Mouse (Mus musculus) layer of hippocampus, adult 2 months (tissue): Measurements from ENCODE around the gene Ccn2. TPM values are rescaled to one million over a fixed set of nuclear protein-coding genes. Genes with fewer than 3 reads are reported as not detected.
A peak's percentile ranks its signal among the peaks of the same experiment; 100 is the strongest.

Experiments used
- DNase-seq, 2 experiments: peaks; one replicate each; pipeline ENCODE4 v3.0.0; 2022; ENCODE audit warnings: low spot score in 2 of 2
- H3K27ac ChIP-seq: fragments of 200-600 bp; 2 replicates; pipeline ENCODE4 v1.8.1; 2022
- H3K4me3 ChIP-seq: fragments of 200-600 bp; 2 replicates; pipeline ENCODE4 v1.8.1; 2022; ENCODE audit warnings: mild to moderate bottlenecking
- CTCF ChIP-seq: fragments of 200-600 bp; conservative IDR thresholded peaks from 2 replicates; pipeline ENCODE4 v1.8.1; 2022; ENCODE audit warnings: antibody characterized with exemption, mild to moderate bottlenecking, moderate library complexity
- long read RNA-seq, 2 experiments: library from polyadenylated mRNA; stranded (forward); transcript quantifications; one replicate each; pipeline ENCODE4 v2.0.0; 2021; ENCODE audit warnings: borderline mapping rate in 2 of 2
- total RNA-seq, 2 experiments: library from RNA; stranded (reverse); gene quantifications; 2 replicates each; pipeline ENCODE4 v1.2.3; 2021

Gene Ccn2
- 1 to 10 TPM; 8.5 to 9.7 TPM for total RNA-seq
- long read RNA-seq, experiment 1, partial matches to known transcripts, result 0 of 4 reads
- long read RNA-seq, experiment 1, other reads (novel, unspliced or antisense), result 3 of 4 reads
- long read RNA-seq, experiment 2, partial matches to known transcripts, result 0 of 3 reads
- long read RNA-seq, experiment 2, other reads (novel, unspliced or antisense), result 0 of 3 reads

DNA sequence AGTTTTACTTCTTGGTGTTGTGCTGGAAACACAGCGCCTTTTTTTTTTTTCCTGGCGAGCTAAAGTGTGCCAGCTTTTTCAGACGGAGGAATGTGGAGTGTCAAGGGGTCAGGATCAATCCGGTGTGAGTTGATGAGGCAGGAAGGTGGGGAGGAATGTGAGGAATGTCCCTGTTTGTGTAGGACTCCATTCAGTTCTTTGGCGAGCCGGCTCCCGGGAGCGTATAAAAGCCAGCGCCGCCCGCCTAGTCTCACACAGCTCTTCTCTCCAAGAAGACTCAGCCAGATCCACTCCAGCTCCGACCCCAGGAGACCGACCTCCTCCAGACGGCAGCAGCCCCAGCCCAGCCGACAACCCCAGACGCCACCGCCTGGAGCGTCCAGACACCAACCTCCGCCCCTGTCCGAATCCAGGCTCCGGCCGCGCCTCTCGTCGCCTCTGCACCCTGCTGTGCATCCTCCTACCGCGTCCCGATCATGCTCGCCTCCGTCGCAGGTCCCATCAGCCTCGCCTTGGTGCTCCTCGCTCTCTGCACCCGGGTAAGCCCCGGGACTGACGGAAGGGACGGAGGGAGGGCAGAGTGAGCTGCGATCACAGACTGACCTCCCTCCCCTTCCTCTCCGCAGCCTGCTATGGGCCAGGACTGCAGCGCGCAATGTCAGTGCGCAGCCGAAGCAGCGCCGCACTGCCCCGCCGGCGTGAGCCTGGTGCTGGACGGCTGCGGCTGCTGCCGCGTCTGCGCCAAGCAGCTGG lies at the start of gene Ccn2:
Gene Ccn2 (plus strand): TSS at position 193 of the 753 bp plus-strand sequence.
- Histone ChIP-seq H3K4me3 (peak within 1 kb of the TSS; percentile 62), H3K27ac (peak within 1 kb of the TSS; percentile 55; the same call in 1 of the 2 replicates)
- 0 out of 2 replicates have a peak, but pooled peaks have one; percentile 5 for TF ChIP-seq CTCF
- DNase-seq, result peak in 1 of 2 experiments; percentile 14

DNA sequence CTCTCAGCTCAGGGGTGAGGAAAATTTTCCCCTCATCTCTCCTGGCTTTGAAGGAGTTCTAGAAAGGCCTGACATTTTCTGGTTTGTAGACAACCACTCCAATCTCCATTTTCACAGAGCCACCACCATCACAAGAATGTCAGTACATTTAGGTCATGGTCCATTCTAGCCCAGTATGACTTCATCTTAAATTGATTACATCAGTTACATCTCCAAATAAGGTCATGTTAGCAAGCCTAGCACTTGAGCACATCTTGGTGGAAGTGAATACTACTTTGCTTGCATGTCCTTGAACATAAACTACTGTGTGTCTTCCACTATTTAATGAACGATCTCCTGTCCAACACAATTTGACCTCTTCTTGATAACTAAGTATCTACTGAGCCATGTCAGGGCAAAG lies 42.4 kb upstream of the Ccn2 start:
- DNase-seq, result no peak
- H3K4me3 ChIP-seq, result no peak overlapping the region
- H3K27ac ChIP-seq, result no peak overlapping the region
- no peak for TF ChIP-seq CTCF

GRCm38 (mm10) chr10:24554091-24554490 lies 41.2 kb upstream of the Ccn2 start:
- Histone ChIP-seq H3K4me3 (no peak overlapping the region), H3K27ac (no peak overlapping the region)
- no peak for DNase-seq
- no peak for TF ChIP-seq CTCF

DNA sequence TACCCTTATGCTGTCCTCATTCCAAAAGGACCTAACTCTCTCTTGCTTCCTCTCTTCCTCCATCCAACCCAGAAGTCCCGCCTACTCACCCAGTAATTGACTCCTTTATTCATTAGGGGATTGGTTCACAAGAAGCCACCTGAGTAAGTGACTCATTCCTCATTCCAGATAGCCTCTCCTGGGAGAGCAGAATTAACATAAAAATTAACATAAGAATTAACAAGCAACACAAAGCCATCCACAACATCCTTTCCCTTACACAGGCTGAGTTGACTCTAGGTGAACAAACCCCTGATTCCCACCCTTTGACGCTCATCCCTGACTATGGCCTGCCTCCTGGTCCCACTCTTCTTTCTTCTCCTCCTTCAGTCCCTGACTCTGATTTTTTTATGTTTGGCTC lies 36.9 kb upstream of the Ccn2 start:
- Histone ChIP-seq H3K4me3 (no peak overlapping the region), H3K27ac (no peak overlapping the region)
- no peak for DNase-seq
- no peak for TF ChIP-seq CTCF

GRCm38 (mm10) chr10:24569691-24570420 lies 25.4 kb upstream of the Ccn2 start:
- H3K27ac ChIP-seq, result no peak overlapping the region
- no peak for DNase-seq
- TF ChIP-seq CTCF, result no peak
- H3K4me3 ChIP-seq, result no peak overlapping the region

- no peak for TF ChIP-seq CTCF
These were observed 22.9 kb upstream of the Ccn2 start for GRCm38 (mm10) chr10:24572044-24572960.

DNA sequence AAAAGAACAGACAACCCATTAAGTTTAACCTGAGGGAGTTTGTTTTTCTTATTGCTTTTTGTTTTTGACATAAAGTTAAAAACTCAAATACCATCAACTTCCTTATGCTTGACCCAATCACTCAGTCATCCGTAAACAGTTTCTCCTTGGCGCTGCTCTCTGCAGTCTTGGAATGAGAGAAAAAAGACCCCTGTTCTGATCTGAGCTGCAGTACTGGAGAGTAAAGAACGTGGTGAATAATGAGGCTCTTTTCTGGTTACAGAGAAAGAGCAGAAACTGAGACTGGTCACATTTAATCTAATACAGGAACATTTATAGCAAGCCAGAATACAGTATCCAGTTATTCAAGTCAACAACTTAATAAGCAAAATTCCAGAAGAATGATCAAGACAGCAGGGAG lies 21.8 kb upstream of the Ccn2 start:
- DNase-seq, result no peak
- Histone ChIP-seq H3K27ac (no peak overlapping the region), H3K4me3 (no peak overlapping the region)
- no peak for TF ChIP-seq CTCF

More at GRCm38 (mm10) chr10:24572044-24572960, 22.9 kb upstream of the Ccn2 start:
- no peak overlapping the region for H3K4me3 ChIP-seq
- no peak for DNase-seq
- no peak overlapping the region for H3K27ac ChIP-seq

- Histone ChIP-seq H3K4me3 (no peak overlapping the region), H3K27ac (no peak overlapping the region)
- no peak for DNase-seq
- no peak for TF ChIP-seq CTCF
These were observed 14.2 kb upstream of the Ccn2 start for GRCm38 (mm10) chr10:24581076-24581475.

DNA sequence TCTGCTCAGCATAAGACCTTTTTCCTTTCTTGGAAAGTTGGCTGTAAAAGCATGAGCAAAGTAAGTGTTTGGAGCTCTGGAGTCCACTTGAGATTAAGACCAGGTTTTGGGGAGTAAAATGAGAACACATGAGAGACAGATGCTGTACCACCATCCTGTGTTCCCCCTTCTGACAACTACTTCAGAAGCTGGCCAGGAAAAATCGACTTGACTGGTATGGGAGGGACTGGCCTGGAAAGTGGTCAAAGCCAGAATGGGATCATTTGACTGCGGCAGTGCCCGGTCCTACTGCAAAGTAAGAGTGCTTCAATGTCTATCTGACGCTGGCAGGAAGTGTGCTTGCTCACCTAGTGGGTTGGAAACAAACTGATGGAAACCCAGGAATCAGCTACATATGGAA lies 6.4 kb upstream of the Ccn2 start:
- Histone ChIP-seq H3K4me3 (no peak overlapping the region), H3K27ac (no peak overlapping the region)
- DNase-seq, result no peak
- no peak for TF ChIP-seq CTCF

GRCm38 (mm10) chr10:24589238-24589637 lies 6.0 kb upstream of the Ccn2 start:
- DNase-seq, result no peak
- no peak overlapping the region for H3K27ac ChIP-seq
- no peak overlapping the region for H3K4me3 ChIP-seq
- TF ChIP-seq CTCF, result no peak

- Histone ChIP-seq H3K4me3 (no peak overlapping the region), H3K27ac (no peak overlapping the region)
- no peak for DNase-seq
- TF ChIP-seq CTCF, result no peak
These were observed 4.7 kb upstream of the Ccn2 start for GRCm38 (mm10) chr10:24590546-24590945.

- no peak overlapping the region for H3K4me3 ChIP-seq
- peak; percentile 98 for TF ChIP-seq CTCF
These were observed 4.1 kb upstream of the Ccn2 start for GRCm38 (mm10) chr10:24591136-24591535.

More at GRCm38 (mm10) chr10:24591136-24591535, 4.1 kb upstream of the Ccn2 start:
- no peak overlapping the region for H3K27ac ChIP-seq
- DNase-seq, result peak; percentile 63 to 86
